Mouse (Mus musculus) liver, embryonic 15.5 days (tissue): ENCODE measurements around the gene H2afy. TPM values are rescaled to one million over a fixed set of nuclear protein-coding genes. Genes with fewer than 3 reads are reported as not detected.

Source experiments
- ATAC-seq: fragments of 200-750 bp; cut with Nextera tagmentation; 2 replicates; pipeline ENCODE4 v1.8.0; 2017; ENCODE audit warnings: moderate number of reproducible peaks, mild to moderate bottlenecking, moderate library complexity; ENCODE audit not compliant: insufficient read depth
- H3K27ac ChIP-seq: fragments of 300-500 bp; sonication (generic); replicated peaks from 2 replicates; pipeline ENCODE4 v1.5.1; 2015; ENCODE audit warnings: mild to moderate bottlenecking, inconsistent platforms
- H3K27me3 ChIP-seq: fragments of 300-500 bp; sonication (generic); 2 replicates; pipeline ENCODE4 v1.6.1; 2015; ENCODE audit warnings: mild to moderate bottlenecking, inconsistent platforms
- H3K36me3 ChIP-seq: fragments of 300-500 bp; sonication (generic); replicated peaks from 2 replicates; pipeline ENCODE4 v1.6.1; 2015; ENCODE audit warnings: moderate library complexity, mild to moderate bottlenecking, inconsistent platforms
- H3K4me1 ChIP-seq: fragments of 300-500 bp; sonication (generic); replicated peaks from 2 replicates; pipeline ENCODE4 v1.6.1; 2015; ENCODE audit warnings: inconsistent platforms
- H3K4me2 ChIP-seq: fragments of 300-500 bp; sonication (generic); 2 replicates; pipeline ENCODE4 v1.6.1; 2015; ENCODE audit warnings: moderate library complexity, mild to moderate bottlenecking, inconsistent platforms
- H3K4me3 ChIP-seq: fragments of 300-500 bp; sonication (generic); replicated peaks from 2 replicates; pipeline ENCODE4 v1.5.1; 2015; ENCODE audit warnings: mild to moderate bottlenecking, inconsistent platforms
- H3K9ac ChIP-seq: fragments of 300-500 bp; sonication (generic); 2 replicates; pipeline ENCODE4 v1.6.1; 2015; ENCODE audit warnings: moderate library complexity, mild to moderate bottlenecking, inconsistent platforms
- H3K9me3 ChIP-seq: fragments of 300-500 bp; sonication (generic); replicated peaks from 2 replicates; pipeline ENCODE4 v1.6.1; 2016; ENCODE audit warnings: inconsistent platforms
- whole genome bisulfite sequencing: fragments of 180-500 bp; shearing (Covaris S2); methylation state at CpG from one replicate; pipeline ENCODE4 v1.1.7; 2015; ENCODE audit warnings: mixed read lengths; ENCODE audit not compliant: insufficient replicate concordance; 5-methylcytosine and 5-hydroxymethylcytosine counted together
- polyA plus RNA-seq: library from polyadenylated mRNA; unstranded; fragments of >200 nt; fragmentation: Nextera tagmentation; extraction: Ambion mirVana; gene quantifications from 2 replicates; pipeline ENCODE4 v1.2.1, GENCODE M21; 2015

The H2afy gene
- polyA plus RNA-seq: 83.7 and 87.4 TPM in 2 replicates

DNA sequence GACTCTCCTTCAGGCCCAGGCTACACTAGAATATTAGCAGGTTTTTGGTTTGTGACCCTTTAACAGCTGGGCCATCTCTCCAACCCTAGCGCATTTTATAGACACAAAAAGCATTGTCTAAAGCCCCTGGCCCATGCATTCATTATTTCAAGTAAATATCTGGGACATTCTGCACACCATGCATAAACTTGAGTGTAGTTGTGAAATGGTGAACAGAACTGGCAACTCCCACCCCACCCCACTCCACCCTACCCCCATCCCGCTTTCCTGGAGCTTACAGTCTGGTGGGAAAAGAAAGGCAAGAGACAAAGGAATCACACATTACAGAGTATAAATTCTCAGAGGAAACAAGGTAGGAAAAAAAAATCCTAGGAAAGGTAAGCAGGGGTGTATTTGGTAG is at the start of gene H2afy:
TSS of gene H2afy (minus strand) at position 162 of the 400 bp plus-strand sequence.
- H3K36me3 ChIP-seq: no peaks in the 10 kb centered on the region
- ATAC-seq: no peak
- H3K27ac ChIP-seq: peak within 1 kb of the TSS; percentile 75
- H3K4me3 ChIP-seq: peak within 1 kb of the TSS; percentile 85
- peaks cover 42% of the 10 kb centered on the region for H3K4me1 ChIP-seq
- 85% methylated on average over 2 of the region's 2 CpGs for WGBS
- H3K9me3 ChIP-seq: no peaks in the 10 kb centered on the region
- H3K9ac ChIP-seq: peak within 1 kb of the TSS; percentile 83
- H3K4me2 ChIP-seq: peak within 1 kb of the TSS; percentile 88
- H3K27me3 ChIP-seq: no peaks in the 10 kb centered on the region

DNA sequence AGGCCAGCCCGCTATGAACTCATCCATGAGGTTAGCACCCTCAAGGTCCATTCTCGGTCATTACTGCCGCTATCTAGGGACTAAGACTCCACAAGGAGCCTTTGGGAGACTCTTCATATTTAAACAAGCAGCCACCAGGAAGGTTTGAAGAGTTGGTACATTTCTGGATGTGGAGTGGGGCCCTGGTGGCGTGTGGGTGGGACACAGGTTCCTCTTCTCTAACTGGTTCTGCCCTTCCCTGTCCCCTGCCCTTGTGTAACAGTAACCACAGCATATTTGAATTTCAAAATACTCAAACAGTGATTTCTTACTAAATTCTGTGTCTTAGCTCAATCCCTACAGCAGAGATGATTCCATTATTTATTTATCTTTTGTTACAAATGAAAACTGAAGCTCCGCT is 47.5 kb upstream of the H2afy start:
- WGBS: 57% methylated on average over 5 of the region's 5 CpGs
- Histone ChIP-seq H3K9me3 (no peaks in the 10 kb centered on the region), H3K9ac (no peak overlapping the region), H3K36me3 (no peaks in the 10 kb centered on the region), H3K4me2 (peak overlapping the region; percentile 20; the same call in 1 of the 2 replicates), H3K27ac (peak overlapping the region; percentile 19; the same call in 1 of the 2 replicates), H3K4me3 (no peak overlapping the region), H3K27me3 (no peaks in the 10 kb centered on the region), H3K4me1 (no peaks in the 10 kb centered on the region)
- no peak for ATAC-seq

DNA sequence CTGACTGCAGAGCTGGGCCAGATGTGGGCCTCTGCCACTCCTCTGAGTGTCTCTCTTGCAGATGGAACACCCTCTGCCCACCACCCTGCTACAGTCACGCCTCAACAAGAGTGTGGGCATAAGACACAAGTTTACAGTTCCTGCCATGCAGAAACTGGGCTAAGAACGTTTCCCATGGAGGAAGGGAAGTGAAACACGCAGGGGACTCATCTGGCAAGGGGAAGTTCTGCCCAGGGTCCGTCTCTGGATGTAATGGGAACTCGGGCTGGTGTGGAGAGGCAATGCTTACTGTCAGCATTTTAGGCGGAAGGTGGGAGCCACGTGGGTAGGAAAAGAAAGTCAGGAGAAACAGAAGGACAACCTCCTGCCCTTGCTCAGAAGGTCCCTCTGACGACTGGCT is 45.3 kb upstream of the H2afy start:
- H3K4me1 ChIP-seq: no peaks in the 10 kb centered on the region
- peak; percentile 32; the same call in 1 of the 2 replicates for ATAC-seq
- H3K27me3 ChIP-seq: no peaks in the 10 kb centered on the region
- no peaks in the 10 kb centered on the region for H3K9me3 ChIP-seq
- H3K36me3 ChIP-seq: no peaks in the 10 kb centered on the region
- no peak overlapping the region for H3K4me3 ChIP-seq
- WGBS: 24% methylated on average over 8 of the region's 8 CpGs
- H3K9ac ChIP-seq: no peak overlapping the region
- no peak overlapping the region for H3K4me2 ChIP-seq
- H3K27ac ChIP-seq: no peak overlapping the region

DNA sequence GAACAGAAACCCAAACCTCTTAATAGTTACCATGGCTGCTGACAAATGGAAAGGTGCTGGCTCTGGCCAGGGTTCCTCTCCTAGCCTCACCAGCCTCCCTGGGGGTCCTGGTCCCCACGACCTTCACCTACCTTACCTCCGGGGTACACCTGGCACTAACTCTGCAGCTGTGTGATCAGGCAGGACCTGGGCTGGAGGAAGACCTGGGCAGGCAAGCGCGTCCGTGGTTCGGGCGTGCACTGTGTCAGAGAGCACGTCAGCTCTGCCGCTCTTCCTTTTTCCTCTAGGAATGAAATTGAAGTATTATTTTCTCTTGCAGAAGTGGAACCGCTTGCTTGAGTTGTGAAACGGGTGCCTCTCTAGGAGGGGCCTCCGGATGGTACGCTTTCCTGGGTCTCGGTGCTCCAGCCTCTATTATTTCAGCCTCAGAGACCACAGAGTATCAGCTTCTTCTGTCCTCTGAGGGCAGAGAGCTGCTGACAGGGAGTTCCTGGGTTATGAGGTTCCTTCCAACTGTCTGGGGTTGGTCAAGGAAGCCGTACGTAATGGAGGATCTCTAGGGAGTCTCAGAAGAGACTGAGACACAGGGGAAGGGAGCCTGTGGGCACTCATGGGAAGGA is 42.4 kb upstream of the H2afy start, which contains the start of gene Tifab:
TSS of gene Tifab (minus strand) at position 470 of the 620 bp plus-strand sequence.
- Histone ChIP-seq H3K27ac (peak within 1 kb of the TSS; percentile 48), H3K4me1 (no peaks in the 10 kb centered on the region), H3K4me2 (no peak within 1 kb of the TSS), H3K9ac (no peak within 1 kb of the TSS), H3K4me3 (peak within 1 kb of the TSS; percentile 37), H3K36me3 (no peaks in the 10 kb centered on the region), H3K9me3 (no peaks in the 10 kb centered on the region), H3K27me3 (no peaks in the 10 kb centered on the region)
- 62% methylated on average over 16 of the region's 16 CpGs for WGBS
- no peak; the same call in 1 of the 2 replicates for ATAC-seq

DNA sequence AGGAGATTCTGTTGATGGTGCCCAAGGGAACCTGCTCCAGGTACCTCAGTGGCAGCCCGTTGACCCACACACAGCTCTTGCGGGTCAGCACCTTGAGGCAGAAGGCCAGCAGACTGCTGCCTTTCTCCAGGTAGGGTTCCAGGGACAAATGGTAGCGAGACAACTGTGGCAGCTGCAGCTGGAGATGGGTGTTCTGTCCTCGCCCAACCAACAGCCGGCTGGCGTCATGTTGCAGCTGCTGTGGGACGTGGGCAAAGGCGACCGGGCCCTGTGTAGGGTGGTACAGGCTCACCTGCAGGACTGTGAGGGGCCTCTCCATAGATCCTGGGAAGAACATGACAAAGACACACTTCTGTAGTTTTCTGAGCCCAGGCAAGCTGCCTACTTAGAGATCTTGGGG is 40.1 kb upstream of the H2afy start:
- no peak for ATAC-seq
- H3K9ac ChIP-seq: no peak overlapping the region
- no peaks in the 10 kb centered on the region for H3K27me3 ChIP-seq
- H3K36me3 ChIP-seq: no peaks in the 10 kb centered on the region
- no peaks in the 10 kb centered on the region for H3K4me1 ChIP-seq
- WGBS: 71% methylated on average over 9 of the region's 9 CpGs
- H3K4me2 ChIP-seq: peak overlapping the region; percentile 13; the same call in 1 of the 2 replicates
- 0 out of 2 replicates have a peak overlapping the region, but pooled peaks have one; percentile 14 for H3K27ac ChIP-seq
- H3K9me3 ChIP-seq: no peaks in the 10 kb centered on the region
- peak overlapping the region; percentile 37; the same call in 1 of the 2 replicates for H3K4me3 ChIP-seq

DNA sequence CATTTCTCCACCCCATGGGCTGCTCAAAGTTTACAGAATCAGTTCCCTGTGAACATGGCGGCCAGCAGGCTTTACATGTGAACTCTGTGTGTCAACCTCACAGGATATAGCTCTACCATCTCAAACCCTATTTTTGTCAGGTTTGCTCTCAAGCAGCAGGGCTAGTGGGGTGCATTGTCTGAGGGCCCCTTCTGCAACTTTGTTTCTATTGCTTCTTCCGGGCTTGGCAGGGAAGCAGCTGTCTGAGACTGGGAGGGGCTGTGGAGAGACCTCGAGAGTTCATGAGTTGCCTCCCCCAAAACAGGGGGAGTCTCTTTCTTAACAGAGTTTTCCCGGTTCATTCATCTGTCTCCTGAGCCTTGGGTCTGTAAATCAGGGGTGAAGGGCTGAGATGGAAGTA is 39.7 kb upstream of the H2afy start:
- H3K4me3 ChIP-seq: no peak overlapping the region
- no peak overlapping the region for H3K9ac ChIP-seq
- 51% methylated on average over 4 of the region's 4 CpGs for WGBS
- H3K9me3 ChIP-seq: no peaks in the 10 kb centered on the region
- no peak for ATAC-seq
- H3K27me3 ChIP-seq: no peaks in the 10 kb centered on the region
- H3K4me2 ChIP-seq: peak overlapping the region; percentile 13
- H3K27ac ChIP-seq: no peak overlapping the region
- no peaks in the 10 kb centered on the region for H3K4me1 ChIP-seq
- H3K36me3 ChIP-seq: no peaks in the 10 kb centered on the region

DNA sequence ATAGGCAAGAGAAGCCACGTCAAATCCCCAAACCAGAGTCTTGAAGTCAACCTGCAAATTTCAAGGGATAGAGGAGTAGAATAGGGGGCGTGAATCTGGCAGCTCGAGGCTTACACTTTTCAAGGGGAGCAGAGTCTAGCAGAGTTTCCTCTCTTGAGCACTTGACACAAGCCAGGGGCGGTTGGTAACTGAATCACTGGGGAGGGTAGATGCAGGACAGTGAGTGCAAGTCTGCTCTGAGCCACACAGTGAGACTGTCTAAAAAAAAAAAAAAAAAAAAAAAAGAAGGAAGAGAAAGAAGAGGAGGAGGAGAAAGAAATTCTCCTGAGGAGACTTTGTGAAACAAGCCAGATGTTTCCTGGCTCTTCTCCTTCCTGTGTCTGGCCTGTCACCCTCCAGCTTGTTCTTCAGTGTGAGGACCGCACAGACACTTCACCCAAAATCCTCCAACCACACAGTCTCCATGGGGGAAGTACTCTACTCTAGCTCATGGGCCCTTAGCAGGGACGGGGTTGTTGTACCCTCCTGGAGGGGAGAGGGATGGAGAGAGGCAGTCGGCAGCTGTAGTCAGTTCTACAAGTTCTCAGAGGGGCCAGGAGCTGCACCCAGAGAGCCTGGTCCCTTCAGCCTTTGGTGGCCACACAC is 36.9 kb upstream of the H2afy start:
- Histone ChIP-seq H3K4me1 (no peaks in the 10 kb centered on the region), H3K4me2 (no peak overlapping the region), H3K4me3 (no peak overlapping the region), H3K27me3 (no peaks in the 10 kb centered on the region), H3K27ac (peak overlapping the region; percentile 38), H3K9ac (no peak overlapping the region), H3K36me3 (no peaks in the 10 kb centered on the region), H3K9me3 (no peaks in the 10 kb centered on the region)
- WGBS: 22% methylated on average over 7 of the region's 7 CpGs
- ATAC-seq: no peak

DNA sequence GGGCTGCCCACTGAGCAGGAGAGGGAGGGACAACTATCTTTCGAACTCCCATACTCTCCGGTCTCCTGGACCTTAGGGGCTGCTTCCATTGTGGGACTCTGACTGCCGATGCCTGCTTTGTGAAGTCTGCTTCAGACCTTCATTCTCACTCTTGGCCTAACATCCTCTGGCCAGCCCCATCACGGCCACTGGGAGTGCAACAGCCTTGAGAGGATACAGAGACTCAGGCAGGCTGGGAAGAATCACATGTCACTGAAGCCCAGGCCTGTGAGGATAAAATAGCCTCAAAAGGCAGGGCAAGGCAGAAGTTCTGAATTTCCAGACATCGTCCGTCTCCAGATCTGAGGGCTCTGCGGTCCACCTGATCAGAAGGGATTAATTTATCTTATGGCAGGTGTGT is 35.9 kb upstream of the H2afy start:
- 63% methylated on average over 7 of the region's 7 CpGs for WGBS
- H3K27ac ChIP-seq: no peak overlapping the region

DNA sequence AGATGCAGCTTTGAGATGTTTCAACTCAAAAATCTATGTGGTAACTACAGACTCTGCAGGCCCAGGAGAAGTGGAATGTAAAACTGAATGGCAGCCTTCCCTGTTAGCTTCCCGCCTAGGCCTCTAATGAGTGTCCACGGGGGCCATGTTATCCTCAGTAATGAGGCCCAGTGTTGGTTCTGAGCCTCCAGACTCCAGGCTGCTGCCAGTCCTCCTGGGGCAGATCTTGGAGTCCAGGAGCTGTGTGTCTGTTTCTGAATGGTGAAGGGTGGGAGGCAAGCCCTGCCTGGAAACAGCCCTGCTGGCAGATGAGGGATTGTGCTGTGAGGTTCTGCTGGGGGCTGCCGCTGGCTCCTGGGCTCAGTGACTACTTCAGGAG is 32.2 kb upstream of the H2afy start:
- Histone ChIP-seq H3K4me1 (no peaks in the 10 kb centered on the region; the same call in 1 of the 2 replicates), H3K4me2 (no peak overlapping the region), H3K9ac (no peak overlapping the region), H3K36me3 (no peaks in the 10 kb centered on the region), H3K27ac (no peak overlapping the region), H3K4me3 (no peak overlapping the region), H3K27me3 (no peaks in the 10 kb centered on the region), H3K9me3 (no peaks in the 10 kb centered on the region)
- 52% methylated on average over 3 of the region's 3 CpGs for WGBS
- ATAC-seq: no peak

More for the DNA sequence above, 35.9 kb upstream of the H2afy start:
- no peak overlapping the region for H3K4me3 ChIP-seq
- ATAC-seq: no peak
- H3K4me1 ChIP-seq: no peaks in the 10 kb centered on the region
- no peaks in the 10 kb centered on the region for H3K9me3 ChIP-seq
- H3K36me3 ChIP-seq: no peaks in the 10 kb centered on the region
- H3K27me3 ChIP-seq: no peaks in the 10 kb centered on the region
- no peak overlapping the region for H3K9ac ChIP-seq
- H3K4me2 ChIP-seq: no peak overlapping the region

DNA sequence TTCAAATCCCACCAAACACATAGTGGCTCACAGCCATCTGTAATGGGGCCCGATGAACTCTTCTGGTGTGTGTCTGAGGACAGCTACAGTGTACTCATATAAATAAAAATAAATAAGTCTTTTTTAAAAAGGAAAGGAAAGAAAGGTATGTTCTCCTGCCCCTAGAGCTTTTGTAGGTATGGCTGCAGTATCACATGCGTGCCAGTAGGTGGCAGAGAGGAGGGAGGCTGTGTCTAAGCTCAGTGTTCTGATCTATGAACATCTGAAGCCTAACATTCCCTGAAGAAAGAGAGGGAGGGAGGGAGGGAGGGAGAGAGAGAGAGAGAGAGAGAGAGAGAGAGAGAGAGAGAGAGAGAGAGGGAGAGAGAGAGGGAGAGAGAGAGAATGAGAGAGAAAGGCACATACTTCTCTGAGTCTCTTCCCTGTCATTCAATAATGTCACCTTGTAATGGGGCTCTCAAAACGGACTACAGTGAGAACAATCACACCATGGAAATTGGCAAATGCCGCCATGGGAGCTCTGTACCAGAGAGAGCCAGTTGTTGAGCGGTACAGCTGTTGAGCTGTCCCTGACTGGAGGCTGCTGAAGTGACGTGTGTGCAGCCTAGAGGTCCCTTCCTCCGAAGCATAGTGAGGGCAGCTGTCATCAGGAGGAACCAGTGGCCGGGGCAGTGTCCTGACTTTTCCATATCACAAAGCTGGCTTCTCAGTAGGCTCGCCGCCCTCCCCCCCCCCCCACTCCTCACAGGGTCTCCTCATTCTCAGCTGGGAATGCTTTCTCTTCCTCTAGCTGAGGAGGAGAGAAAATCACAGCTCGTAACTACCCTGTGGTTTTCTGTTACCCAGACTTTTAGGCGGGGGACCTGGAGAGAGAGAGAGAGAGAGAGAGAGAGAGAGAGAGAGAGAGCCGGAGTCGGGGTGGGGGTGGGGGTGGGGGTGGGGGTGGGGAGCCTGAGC is 31.6 kb upstream of the H2afy start:
- Histone ChIP-seq H3K27me3 (no peaks in the 10 kb centered on the region), H3K27ac (no peak overlapping the region), H3K9me3 (no peaks in the 10 kb centered on the region), H3K4me1 (no peaks in the 10 kb centered on the region; the same call in 1 of the 2 replicates), H3K4me3 (no peak overlapping the region), H3K4me2 (no peak overlapping the region), H3K9ac (no peak overlapping the region), H3K36me3 (no peaks in the 10 kb centered on the region)
- 29% methylated on average over 13 of the region's 14 CpGs for whole genome bisulfite sequencing
- ATAC-seq: no peak

DNA sequence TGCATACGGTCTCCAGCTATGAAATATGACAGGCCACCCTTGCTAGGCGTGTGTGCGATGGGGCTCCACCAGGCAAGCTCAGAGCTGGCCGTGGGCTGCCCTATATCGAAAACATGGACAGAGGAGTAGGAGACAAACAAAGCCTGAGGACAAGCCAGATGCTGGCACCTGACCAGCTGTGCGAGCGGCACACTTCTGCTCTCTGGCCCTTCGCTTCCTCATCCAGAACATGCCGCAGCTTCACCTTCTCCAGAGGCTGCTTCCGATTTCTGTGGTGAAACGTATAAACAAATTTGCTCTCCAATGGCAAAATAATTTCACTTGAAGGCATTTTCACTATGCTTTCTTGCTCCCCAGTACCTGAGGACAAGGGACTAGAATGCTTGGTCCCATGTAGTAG is 29.4 kb upstream of the H2afy start:
- WGBS: 64% methylated on average over 11 of the region's 11 CpGs
- H3K9ac ChIP-seq: no peak overlapping the region
- no peak overlapping the region for H3K4me3 ChIP-seq
- 0 out of 2 replicates have a peak, but pooled peaks cover under 1% of the 10 kb centered on the region for H3K27me3 ChIP-seq
- no peak overlapping the region for H3K27ac ChIP-seq
- no peaks in the 10 kb centered on the region; the same call in 1 of the 2 replicates for H3K4me1 ChIP-seq
- H3K9me3 ChIP-seq: no peaks in the 10 kb centered on the region
- H3K36me3 ChIP-seq: no peaks in the 10 kb centered on the region
- no peak for ATAC-seq
- no peak overlapping the region for H3K4me2 ChIP-seq
